Mouse (Mus musculus) lung, adult 2 months (tissue): ENCODE results near the gene Car4.

Experiments
- CTCF ChIP-seq: fragments of 200-500 bp; IDR thresholded peaks from 2 replicates; pipeline ENCODE4 v1.5.1; 2011; ENCODE audit warnings: mild to moderate bottlenecking, low read length, control low read depth; ENCODE audit not compliant: insufficient read depth
- POLR2A ChIP-seq: fragments of 200-500 bp; IDR thresholded peaks from 2 replicates; pipeline ENCODE4 v1.6.1; 2011; ENCODE audit warnings: low read depth, mild to moderate bottlenecking, control low read depth, low read length, borderline replicate concordance; ENCODE audit errors: extremely low read depth

- TF ChIP-seq CTCF: no peak
- TF ChIP-seq POLR2A: peak; percentile 93; the same call in 1 of the 2 replicates
These were observed at the start of gene Car4 for GRCm38 (mm10) chr11:84957591-84958270.
